Mouse (Mus musculus): Measurements from ENCODE around the gene Cplx2. TPM values are rescaled to one million over a fixed set of nuclear protein-coding genes. Genes with fewer than 3 reads are reported as not detected.

Cplx2 gene
- total RNA-seq, 1 experiment = 0.67 TPM

- Histone ChIP-seq H3K36me3 (ENCODE audit: control insufficient read depth, insufficient read depth, low read length, poor library complexity, severe bottlenecking) (no peaks in the 10 kb centered on the region), H3K9me3 (ENCODE audit: control insufficient read depth, insufficient read depth, low read depth, low read length) (no peaks in the 10 kb centered on the region), H3K4me1 (ENCODE audit: control insufficient read depth in 2 of 2, insufficient read depth in 2 of 2, low read length in 2 of 2, poor library complexity in 1 of 2) (no peaks in the 10 kb centered on the region), H3K27ac (ENCODE audit: insufficient read depth, low read depth, low read length, poor library complexity, severe bottlenecking) (no peak overlapping the region), H3K4me3 (ENCODE audit: insufficient read depth in 1 of 2, low read depth in 1 of 2, low read length in 2 of 2, poor library complexity in 1 of 2, severe bottlenecking in 1 of 2) (no peak overlapping the region), H3K9ac (ENCODE audit: insufficient read depth, low read depth, low read length, poor library complexity, severe bottlenecking) (no peak overlapping the region)
- in situ Hi-C loops (cut with MboI; ENCODE audit: low sequenced_read_pairs in 2 of 2, unreplicated experiment in 2 of 2) = no loop called here
- TF ChIP-seq HCFC1 (IDR thresholded peaks at IDR 0.05; ENCODE audit: borderline replicate concordance, insufficient read depth, low read length) = no peak
- TF ChIP-seq ZC3H11A (IDR thresholded peaks at IDR 0.05; ENCODE audit: borderline replicate concordance, low read depth, low read length) = no peak
- no peak for TF ChIP-seq CHD2 (IDR thresholded peaks at IDR 0.05; ENCODE audit: low read depth, low read length)
- no peak for TF ChIP-seq MAFK (IDR thresholded peaks at IDR 0.05; ENCODE audit: insufficient read depth, low read depth, low read length)
- TF ChIP-seq ZNF384 (IDR thresholded peaks at IDR 0.05; ENCODE audit: low read depth, low read length) = no peak
- DNase-seq (ENCODE audit: low read depth, low spot score) = no peak
Measured at GRCm38 (mm10) chr13:54357420-54357819, 13.7 kb upstream of the Cplx2 start.

- in situ Hi-C loops (cut with MboI; ENCODE audit: low sequenced_read_pairs in 2 of 2, unreplicated experiment in 2 of 2) = no loop called here
Measured at GRCm38 (mm10) chr13:54359181-54359580, 12.0 kb upstream of the Cplx2 start.

GRCm38 (mm10) chr13:54364686-54365085 lies 6.5 kb upstream of the Cplx2 start:
- in situ Hi-C loops (cut with MboI; ENCODE audit: low sequenced_read_pairs in 2 of 2, unreplicated experiment in 2 of 2) = no loop called here
- H3K36me3 ChIP-seq (ENCODE audit: control insufficient read depth, insufficient read depth, low read length, poor library complexity, severe bottlenecking) = no peaks in the 10 kb centered on the region
- no peak overlapping the region for H3K4me3 ChIP-seq (ENCODE audit: insufficient read depth in 1 of 2, low read depth in 1 of 2, low read length in 2 of 2, poor library complexity in 1 of 2, severe bottlenecking in 1 of 2)
- H3K4me1 ChIP-seq (ENCODE audit: control insufficient read depth in 2 of 2, insufficient read depth in 2 of 2, low read length in 2 of 2, poor library complexity in 1 of 2) = no peaks in the 10 kb centered on the region
- no peak overlapping the region for H3K27ac ChIP-seq (ENCODE audit: insufficient read depth, low read depth, low read length, poor library complexity, severe bottlenecking)
- no peak for TF ChIP-seq ZNF384 (IDR thresholded peaks at IDR 0.05; ENCODE audit: low read depth, low read length)
- no peak for TF ChIP-seq HCFC1 (IDR thresholded peaks at IDR 0.05; ENCODE audit: borderline replicate concordance, insufficient read depth, low read length)
- TF ChIP-seq ZC3H11A (IDR thresholded peaks at IDR 0.05; ENCODE audit: borderline replicate concordance, low read depth, low read length) = no peak
- H3K9ac ChIP-seq (ENCODE audit: insufficient read depth, low read depth, low read length, poor library complexity, severe bottlenecking) = no peak overlapping the region
- DNase-seq (ENCODE audit: low read depth, low spot score) = no peak
- H3K9me3 ChIP-seq (ENCODE audit: control insufficient read depth, insufficient read depth, low read depth, low read length) = no peaks in the 10 kb centered on the region

More at GRCm38 (mm10) chr13:54359181-54359580, 12.0 kb upstream of the Cplx2 start:
- no peak overlapping the region for H3K4me3 ChIP-seq (ENCODE audit: insufficient read depth in 1 of 2, low read depth in 1 of 2, low read length in 2 of 2, poor library complexity in 1 of 2, severe bottlenecking in 1 of 2)
- no peak overlapping the region for H3K27ac ChIP-seq (ENCODE audit: insufficient read depth, low read depth, low read length, poor library complexity, severe bottlenecking)
- H3K4me1 ChIP-seq (ENCODE audit: control insufficient read depth in 2 of 2, insufficient read depth in 2 of 2, low read length in 2 of 2, poor library complexity in 1 of 2) = no peaks in the 10 kb centered on the region
- DNase-seq (ENCODE audit: low read depth, low spot score) = no peak
- H3K9me3 ChIP-seq (ENCODE audit: control insufficient read depth, insufficient read depth, low read depth, low read length) = no peaks in the 10 kb centered on the region
- H3K9ac ChIP-seq (ENCODE audit: insufficient read depth, low read depth, low read length, poor library complexity, severe bottlenecking) = no peak overlapping the region
- H3K36me3 ChIP-seq (ENCODE audit: control insufficient read depth, insufficient read depth, low read length, poor library complexity, severe bottlenecking) = no peaks in the 10 kb centered on the region
- no peak for TF ChIP-seq CHD2 (IDR thresholded peaks at IDR 0.05; ENCODE audit: low read depth, low read length)
- no peak for TF ChIP-seq MAFK (IDR thresholded peaks at IDR 0.05; ENCODE audit: insufficient read depth, low read depth, low read length)
- TF ChIP-seq ZC3H11A (IDR thresholded peaks at IDR 0.05; ENCODE audit: borderline replicate concordance, low read depth, low read length) = no peak
- TF ChIP-seq ZNF384 (IDR thresholded peaks at IDR 0.05; ENCODE audit: low read depth, low read length) = no peak
- TF ChIP-seq HCFC1 (IDR thresholded peaks at IDR 0.05; ENCODE audit: borderline replicate concordance, insufficient read depth, low read length) = no peak

GRCm38 (mm10) chr13:54367758-54368157 lies 3.4 kb upstream of the Cplx2 start:
- no peaks in the 10 kb centered on the region for H3K36me3 ChIP-seq (ENCODE audit: control insufficient read depth, insufficient read depth, low read length, poor library complexity, severe bottlenecking)
- no peak for DNase-seq (ENCODE audit: low read depth, low spot score)
- H3K4me1 ChIP-seq (ENCODE audit: control insufficient read depth in 2 of 2, insufficient read depth in 2 of 2, low read length in 2 of 2, poor library complexity in 1 of 2) = 0 out of 4 replicates have a peak, but pooled peaks cover 0 to 3% of the 10 kb centered on the region in 2 experiments
- no peak overlapping the region for H3K4me3 ChIP-seq (ENCODE audit: insufficient read depth in 1 of 2, low read depth in 1 of 2, low read length in 2 of 2, poor library complexity in 1 of 2, severe bottlenecking in 1 of 2)
- H3K9ac ChIP-seq (ENCODE audit: insufficient read depth, low read depth, low read length, poor library complexity, severe bottlenecking) = no peak overlapping the region
- H3K27ac ChIP-seq (ENCODE audit: insufficient read depth, low read depth, low read length, poor library complexity, severe bottlenecking) = no peak overlapping the region
- no peak for TF ChIP-seq MAFK (IDR thresholded peaks at IDR 0.05; ENCODE audit: insufficient read depth, low read depth, low read length)
- no peak for TF ChIP-seq CHD2 (IDR thresholded peaks at IDR 0.05; ENCODE audit: low read depth, low read length)
- TF ChIP-seq HCFC1 (IDR thresholded peaks at IDR 0.05; ENCODE audit: borderline replicate concordance, insufficient read depth, low read length) = no peak
- TF ChIP-seq ZC3H11A (IDR thresholded peaks at IDR 0.05; ENCODE audit: borderline replicate concordance, low read depth, low read length) = no peak
- no peak for TF ChIP-seq ZNF384 (IDR thresholded peaks at IDR 0.05; ENCODE audit: low read depth, low read length)
- in situ Hi-C loops (cut with MboI; ENCODE audit: low sequenced_read_pairs in 2 of 2, unreplicated experiment in 2 of 2) = no loop called here
- H3K9me3 ChIP-seq (ENCODE audit: control insufficient read depth, insufficient read depth, low read depth, low read length) = no peaks in the 10 kb centered on the region

- Histone ChIP-seq H3K4me3 (ENCODE audit: insufficient read depth in 1 of 2, low read depth in 1 of 2, low read length in 2 of 2, poor library complexity in 1 of 2, severe bottlenecking in 1 of 2) (no peak overlapping the region), H3K27ac (ENCODE audit: insufficient read depth, low read depth, low read length, poor library complexity, severe bottlenecking) (no peak overlapping the region; the same call in 1 of the 2 replicates), H3K36me3 (ENCODE audit: control insufficient read depth, insufficient read depth, low read length, poor library complexity, severe bottlenecking) (no peaks in the 10 kb centered on the region), H3K9me3 (ENCODE audit: control insufficient read depth, insufficient read depth, low read depth, low read length) (no peaks in the 10 kb centered on the region), H3K4me1 (ENCODE audit: control insufficient read depth in 2 of 2, insufficient read depth in 2 of 2, low read length in 2 of 2, poor library complexity in 1 of 2) (peaks cover 0 to 4% of the 10 kb centered on the region in 2 experiments; a peak in 1 of 4 replicates), H3K9ac (ENCODE audit: insufficient read depth, low read depth, low read length, poor library complexity, severe bottlenecking) (no peak overlapping the region)
- in situ Hi-C loops (cut with MboI; ENCODE audit: low sequenced_read_pairs in 2 of 2, unreplicated experiment in 2 of 2) = no loop called here
- DNase-seq (ENCODE audit: low read depth, low spot score) = no peak
- TF ChIP-seq HCFC1 (IDR thresholded peaks at IDR 0.05; ENCODE audit: borderline replicate concordance, insufficient read depth, low read length) = no peak
- no peak for TF ChIP-seq MAFK (IDR thresholded peaks at IDR 0.05; ENCODE audit: insufficient read depth, low read depth, low read length)
- no peak for TF ChIP-seq CHD2 (IDR thresholded peaks at IDR 0.05; ENCODE audit: low read depth, low read length)
- TF ChIP-seq ZNF384 (IDR thresholded peaks at IDR 0.05; ENCODE audit: low read depth, low read length) = no peak
- no peak for TF ChIP-seq ZC3H11A (IDR thresholded peaks at IDR 0.05; ENCODE audit: borderline replicate concordance, low read depth, low read length)
Measured at GRCm38 (mm10) chr13:54368181-54368580, 3.0 kb upstream of the Cplx2 start.

Data from ES-E14 (cell line).